Mouse (Mus musculus): ENCODE results near the gene Acp7.

DNA sequence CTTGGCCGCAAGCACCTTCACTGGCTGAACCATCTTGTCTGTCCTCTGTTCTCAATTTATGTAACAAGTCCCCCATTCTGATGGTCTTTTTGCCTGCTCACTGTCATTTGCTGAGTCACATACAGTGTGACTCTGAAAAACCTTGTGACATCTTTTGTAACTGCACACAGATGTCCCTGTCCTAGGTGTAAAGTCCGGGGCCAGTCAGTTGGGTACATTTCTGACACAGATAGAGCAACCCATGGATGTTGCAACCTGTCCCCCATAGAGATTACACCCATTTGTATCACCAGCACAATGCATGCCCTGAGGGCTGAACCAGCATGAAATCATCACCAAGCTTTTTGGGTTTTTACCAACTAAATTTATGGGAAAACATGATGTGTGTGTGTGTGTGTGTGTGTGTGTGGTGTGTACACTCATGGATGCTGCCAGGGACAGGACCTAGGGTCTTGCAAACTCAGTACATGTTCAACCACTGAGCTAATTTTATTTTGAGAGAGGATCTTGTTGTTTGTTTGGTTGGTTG is 14.9 kb upstream of the Acp7 start:
- TF ChIP-seq CTCF (IDR thresholded peaks at IDR 0.05; ENCODE audit: low read depth, low read length) (no peak), POLR2A (IDR thresholded peaks at IDR 0.05; ENCODE audit: borderline replicate concordance, low read depth, low read length) (no peak)
